Mouse (Mus musculus): ENCODE measurements around the gene Myof.

DNA sequence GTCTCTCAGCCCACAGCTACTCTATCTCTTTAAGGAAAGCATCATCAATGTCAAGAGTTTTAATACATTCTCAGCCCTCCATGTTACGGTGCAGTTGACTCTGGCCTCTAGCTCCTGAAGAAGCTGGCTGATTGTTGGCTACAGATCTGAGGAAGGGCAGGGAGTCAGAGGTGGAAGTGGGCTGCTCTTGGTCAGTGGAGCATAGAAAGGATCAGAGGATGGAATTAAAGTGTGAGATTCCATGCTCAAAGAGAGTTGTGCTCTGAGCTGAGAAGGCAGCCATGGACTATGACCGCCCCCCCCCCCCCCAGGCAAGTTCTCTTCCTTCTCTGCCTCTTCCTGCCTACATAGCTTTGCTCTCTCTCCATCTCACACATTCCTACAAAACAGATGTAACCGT lies 13.5 kb downstream of the Myof start:
- TF ChIP-seq CTCF (conservative IDR thresholded peaks at IDR 0.05 in 1 of 2, IDR thresholded peaks at IDR 0.05 in 1 of 2; ENCODE audit: low read depth in 2 of 2, low read length in 2 of 2) = no peak
- no peak for TF ChIP-seq POLR2AphosphoS2 (IDR thresholded peaks at IDR 0.05; ENCODE audit: low read depth, low read length)
- no peak for TF ChIP-seq EP300 (IDR thresholded peaks at IDR 0.05; ENCODE audit: low read length)
- no peak for TF ChIP-seq NELFE (IDR thresholded peaks at IDR 0.05; ENCODE audit: low read depth, low read length)
- no peak for TF ChIP-seq MAFK (IDR thresholded peaks at IDR 0.05; ENCODE audit: insufficient replicate concordance, low read length)
- TF ChIP-seq ZMIZ1 (IDR thresholded peaks at IDR 0.05; ENCODE audit: low read depth, low read length) = no peak
- no peak for TF ChIP-seq RCOR1 (conservative IDR thresholded peaks at IDR 0.05; ENCODE audit: low read depth, low read length)

Measured in CH12.LX (cell line).